Mouse (Mus musculus) E14TG2a.4 (cell line): ENCODE measurements around the gene Jam2.

Experiments
- H3K27me3 ChIP-seq: 2 replicates; pipeline ENCODE4 v1.6.1; 2014; ENCODE audit warnings: low read length, control low read depth; ENCODE audit not compliant: insufficient read depth
- H3K36me3 ChIP-seq: 2 replicates; pipeline ENCODE4 v1.6.1; 2014; ENCODE audit warnings: low read length, control low read depth; ENCODE audit not compliant: insufficient read depth
- H3K4me1 ChIP-seq: replicated peaks from 2 replicates; pipeline ENCODE4 v1.6.1; 2014; ENCODE audit warnings: low read depth, low read length, control low read depth
- H3K4me3 ChIP-seq: replicated peaks from 2 replicates; pipeline ENCODE4 v1.5.1; 2014; ENCODE audit warnings: mild to moderate bottlenecking, low read length
- H3K9me3 ChIP-seq: 2 replicates; pipeline ENCODE4 v1.6.1; 2014; ENCODE audit warnings: low read length, control low read depth
- CTCF ChIP-seq: conservative IDR thresholded peaks from 2 replicates; pipeline ENCODE4 v1.5.1; 2014; ENCODE audit warnings: low read length
- NANOG ChIP-seq: IDR thresholded peaks from 2 replicates; pipeline ENCODE4 v1.6.1; 2014; ENCODE audit warnings: borderline replicate concordance, low read length, mixed read lengths
- POU5F1 ChIP-seq: IDR thresholded peaks from 2 replicates; pipeline ENCODE4 v1.6.1; 2014; ENCODE audit warnings: low read length, borderline replicate concordance

The Jam2 gene

GRCm38 (mm10) chr16:84835823-84836743, 62.2 kb downstream of the Jam2 start:
- Histone ChIP-seq H3K27me3 (no peaks in the 10 kb centered on the region), H3K9me3 (no peaks in the 10 kb centered on the region), H3K4me3 (peak overlapping the region; percentile 98), H3K4me1 (peaks cover 58% of the 10 kb centered on the region), H3K36me3 (peaks cover 66% of the 10 kb centered on the region)
- no peak for TF ChIP-seq POU5F1
- TF ChIP-seq CTCF: no peak
- TF ChIP-seq NANOG: no peak

- Histone ChIP-seq H3K4me3 (no peak overlapping the region), H3K27me3 (no peaks in the 10 kb centered on the region), H3K9me3 (no peaks in the 10 kb centered on the region), H3K4me1 (peaks cover 36% of the 10 kb centered on the region), H3K36me3 (peaks cover 63% of the 10 kb centered on the region)
- TF ChIP-seq NANOG: no peak
- no peak for TF ChIP-seq POU5F1
- TF ChIP-seq CTCF: no peak
Observed at GRCm38 (mm10) chr16:84838576-84838975, 64.7 kb downstream of the Jam2 start.

GRCm38 (mm10) chr16:84853492-84853891, 79.6 kb downstream of the Jam2 start:
- no peaks in the 10 kb centered on the region for H3K9me3 ChIP-seq

GRCm38 (mm10) chr16:84864656-84865055, 90.7 kb downstream of the Jam2 start:
- no peaks in the 10 kb centered on the region for H3K4me1 ChIP-seq
- no peaks in the 10 kb centered on the region for H3K27me3 ChIP-seq
- no peak overlapping the region for H3K4me3 ChIP-seq
- TF ChIP-seq CTCF (no peak), NANOG (no peak), POU5F1 (no peak)
- H3K9me3 ChIP-seq: no peaks in the 10 kb centered on the region
- H3K36me3 ChIP-seq: peaks cover 50% of the 10 kb centered on the region

More at GRCm38 (mm10) chr16:84853492-84853891, 79.6 kb downstream of the Jam2 start:
- no peak for TF ChIP-seq POU5F1
- TF ChIP-seq CTCF: no peak
- no peak for TF ChIP-seq NANOG
- no peaks in the 10 kb centered on the region for H3K27me3 ChIP-seq
- H3K4me3 ChIP-seq: no peak overlapping the region
- peaks cover 97% of the 10 kb centered on the region for H3K36me3 ChIP-seq
- H3K4me1 ChIP-seq: peaks cover 23% of the 10 kb centered on the region

- TF ChIP-seq CTCF: no peak
- TF ChIP-seq NANOG: no peak
- no peak for TF ChIP-seq POU5F1
- no peaks in the 10 kb centered on the region for H3K27me3 ChIP-seq
- H3K36me3 ChIP-seq: no peaks in the 10 kb centered on the region
- H3K4me3 ChIP-seq: no peak overlapping the region
- H3K9me3 ChIP-seq: no peaks in the 10 kb centered on the region
- peaks cover 5% of the 10 kb centered on the region; the same call in 1 of the 2 replicates for H3K4me1 ChIP-seq
Observed at GRCm38 (mm10) chr16:84873805-84874204, 99.9 kb downstream of the Jam2 start.

GRCm38 (mm10) chr16:84875012-84875717, 101.2 kb downstream of the Jam2 start:
- no peaks in the 10 kb centered on the region for H3K27me3 ChIP-seq
- no peaks in the 10 kb centered on the region for H3K36me3 ChIP-seq
- H3K9me3 ChIP-seq: no peaks in the 10 kb centered on the region
- H3K4me1 ChIP-seq: peaks cover 5% of the 10 kb centered on the region; the same call in 1 of the 2 replicates
- no peak overlapping the region for H3K4me3 ChIP-seq
- TF ChIP-seq NANOG: no peak
- no peak for TF ChIP-seq CTCF
- TF ChIP-seq POU5F1: no peak
